In genomic region chr9:120804760-120805294, GRCm38 (mm10) we compare ENCODE assay signal across 11 mouse cellular contexts.
DNase-seq lines count a peak whose midpoint lies in the region; ATAC-seq lines count a peak whose summit lies in the region.
"Had no signal": no experiment of that assay in that cellular context is flagged by ENCODE, and none has a peak within 500 bp of the region (broad histone marks: within the 10 kb centered on the region; RNA-seq: fewer than 3 reads in every experiment).

No protein-coding gene starts in this region.

- peaks cover 26% of the 10 kb centered on the region for H3K4me1 ChIP-seq in embryonic facial prominence, embryonic 13.5 days
- peaks cover 30% of the 10 kb centered on the region for H3K4me1 ChIP-seq in limb, embryonic 15.5 days
- no peaks in the 10 kb centered on the region for H3K4me1 ChIP-seq in midbrain, embryonic 14.5 days (ENCODE audit: control insufficient read depth, insufficient read depth, low read length)

- H3K27ac ChIP-seq in embryonic facial prominence, embryonic 13.5 days, result peak overlapping the region; percentile 58
- H3K27ac ChIP-seq in limb, embryonic 15.5 days, result peak overlapping the region; percentile 61
- H3K27ac ChIP-seq in midbrain, embryonic 14.5 days (replicated peaks; ENCODE audit: low read depth, low read length), result no peak overlapping the region
- H3K27ac ChIP-seq: liver, embryonic 14.5 days had no signal

- H3K36me3 ChIP-seq in embryonic facial prominence, embryonic 13.5 days, result no peaks in the 10 kb centered on the region
- H3K36me3 ChIP-seq in limb, embryonic 15.5 days, result no peaks in the 10 kb centered on the region
- no peaks in the 10 kb centered on the region for H3K36me3 ChIP-seq in midbrain, embryonic 14.5 days (ENCODE audit: control insufficient read depth, insufficient read depth, low read length)

- intact Hi-C loops in heart, postnatal 25 days (cut with DNase I), result loop anchor here (10.0 kb wide), 1 partner anchor 110 kb away; no protein-coding TSS in a partner anchor

- H3K27me3 ChIP-seq in embryonic facial prominence, embryonic 13.5 days, result no peaks in the 10 kb centered on the region
- H3K27me3 ChIP-seq in limb, embryonic 15.5 days, result no peaks in the 10 kb centered on the region
- H3K27me3 ChIP-seq in midbrain, embryonic 14.5 days (ENCODE audit: control insufficient read depth, insufficient read depth, low read length), result no peaks in the 10 kb centered on the region
- H3K27me3 ChIP-seq: Patski had no signal

- H3K9me3 ChIP-seq in embryonic facial prominence, embryonic 13.5 days, result no peaks in the 10 kb centered on the region
- H3K9me3 ChIP-seq in limb, embryonic 15.5 days, result no peaks in the 10 kb centered on the region
- H3K9me3 ChIP-seq in midbrain, embryonic 14.5 days (ENCODE audit: control insufficient read depth, low read length), result no peaks in the 10 kb centered on the region

- H3K9ac ChIP-seq in embryonic facial prominence, embryonic 13.5 days, result no peak overlapping the region
- H3K9ac ChIP-seq in limb, embryonic 15.5 days, result no peak overlapping the region
- H3K9ac ChIP-seq in midbrain, embryonic 14.5 days (replicated peaks; ENCODE audit: low read length), result no peak overlapping the region
- H3K9ac ChIP-seq: liver, embryonic 14.5 days had no signal

- H3K4me2 ChIP-seq in embryonic facial prominence, embryonic 13.5 days, result no peak overlapping the region
- H3K4me2 ChIP-seq in limb, embryonic 15.5 days, result no peak overlapping the region
- no peak overlapping the region for H3K4me2 ChIP-seq in midbrain, embryonic 14.5 days (ENCODE audit: low read length)

- DNase-seq in gastrocnemius, postnatal 25 days, result peak; percentile 11
- DNase-seq in gastrocnemius, adult 8-10 months (ENCODE audit: low spot score in 2 of 2), result no peak
- peak; percentile 36 for DNase-seq in heart, postnatal 25 days (ENCODE audit: low spot score)
- no peak for DNase-seq in frontal cortex, postnatal 10 days (ENCODE audit: low spot score in 2 of 2)
- no peak for DNase-seq in right cerebral cortex, postnatal 36 days (ENCODE audit: low spot score in 2 of 2)
- no peak for DNase-seq in midbrain, embryonic 14.5 days
- DNase-seq: thymus, adult 2 months had no signal

- ATAC-seq in embryonic facial prominence, embryonic 13.5 days (ENCODE audit: insufficient number of reproducible peaks, insufficient read depth, low FRiP score, low TSS enrichment, low read depth), result no peak
- ATAC-seq in limb, embryonic 15.5 days (ENCODE audit: insufficient number of reproducible peaks, low FRiP score, low TSS enrichment, low read depth), result 0 out of 2 replicates have a peak, but pooled peaks have one; percentile 20
- ATAC-seq in midbrain, embryonic 14.5 days (ENCODE audit: low FRiP score, low TSS enrichment), result no peak
- ATAC-seq: Patski had no signal

- no peak overlapping the region for H3K4me3 ChIP-seq in embryonic facial prominence, embryonic 13.5 days
- no peak overlapping the region for H3K4me3 ChIP-seq in limb, embryonic 15.5 days
- no peak overlapping the region for H3K4me3 ChIP-seq in midbrain, embryonic 14.5 days (replicated peaks; ENCODE audit: low read depth, low read length)

- WGBS in embryonic facial prominence, embryonic 13.5 days, result 26% methylated on average over 10 of the region's 10 CpGs
- WGBS in limb, embryonic 15.5 days, result 21% methylated on average over 10 of the region's 10 CpGs
- 81% methylated on average over 10 of the region's 10 CpGs for WGBS in midbrain, embryonic 14.5 days

Comparison
In these comparisons a context has a peak if more than half of its experiments do, and no peak if none do; other contexts are left out.
1. DNase-seq: peak in gastrocnemius, postnatal 25 days (single experiment) and heart, postnatal 25 days (single experiment); none in gastrocnemius, adult 8-10 months (0 of 2), frontal cortex, postnatal 10 days (0 of 2), right cerebral cortex, postnatal 36 days (0 of 2) and midbrain, embryonic 14.5 days (single experiment).